Mouse (Mus musculus) kidney, postnatal 14 days (tissue): Measurements from ENCODE around the gene B9d2.

ENCODE experiments used
- DNase-seq: peaks from one replicate; pipeline ENCODE4 v3.0.0; 2022; ENCODE audit warnings: mixed read lengths

The B9d2 gene

DNA sequence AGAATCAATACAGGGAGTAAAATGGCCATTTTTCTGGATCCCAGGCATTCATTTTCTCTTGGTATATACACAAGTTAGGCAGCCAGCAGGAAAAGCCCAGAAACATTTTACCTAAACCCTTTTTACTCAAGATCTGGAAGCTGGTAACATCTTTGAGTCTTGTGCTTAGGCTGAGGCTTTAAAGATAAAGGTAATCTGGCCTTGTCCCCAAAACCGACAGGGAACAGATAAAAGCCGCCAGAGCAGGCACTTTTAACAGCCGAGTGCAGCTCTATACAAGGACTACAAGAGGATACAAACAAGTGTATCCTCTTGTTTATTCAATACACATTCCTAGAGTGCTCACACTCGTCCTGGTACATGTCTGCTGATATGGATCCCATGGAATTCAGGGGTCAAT lies 54.4 kb downstream of the B9d2 start:
- no peak for DNase-seq
